Mouse (Mus musculus): ENCODE data around the gene Casp8. TPM values are rescaled to one million over a fixed set of nuclear protein-coding genes. Genes with fewer than 3 reads are reported as not detected.

The Casp8 gene
- polyA plus RNA-seq, 1 experiment from 2014 or later = 25.8 TPM

DNA sequence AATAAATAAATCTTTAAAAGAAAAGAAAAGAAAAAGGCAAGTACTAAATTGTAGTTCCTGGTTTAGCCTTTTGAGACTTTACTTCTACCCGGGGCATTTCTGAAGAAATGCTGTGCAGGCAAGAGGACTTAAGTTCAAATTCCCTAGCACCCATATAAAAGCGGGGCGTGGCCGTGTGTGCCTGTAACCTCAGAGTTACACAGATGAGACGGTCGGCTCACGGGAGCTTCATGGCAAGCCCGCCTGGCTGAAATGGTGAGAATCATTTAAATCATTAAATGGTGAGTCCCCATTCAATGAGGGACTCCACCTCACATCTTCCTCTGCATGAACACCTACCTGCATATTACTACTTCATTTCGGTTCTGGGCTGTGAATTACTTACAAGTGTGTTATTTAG is 25.5 kb upstream of the Casp8 start:
- 51% methylated on average over 9 of the region's 9 CpGs for WGBS (ENCODE audit: insufficient replicate concordance)
- H3K27me3 ChIP-seq (ENCODE audit: control insufficient read depth, insufficient read depth, low read length) = no peaks in the 10 kb centered on the region
- H3K4me1 ChIP-seq (ENCODE audit: control insufficient read depth, insufficient read depth, low read length) = no peaks in the 10 kb centered on the region
- no peak for ATAC-seq (replicated peaks; ENCODE audit: insufficient number of reproducible peaks, low FRiP score, low TSS enrichment)
- no peaks in the 10 kb centered on the region for H3K9me3 ChIP-seq (replicated peaks; ENCODE audit: control insufficient read depth, low read length)
- H3K4me2 ChIP-seq = no peak overlapping the region
- no peak overlapping the region for H3K4me3 ChIP-seq (ENCODE audit: low read depth, low read length)
- no peak overlapping the region for H3K9ac ChIP-seq (ENCODE audit: low read depth, low read length)
- no peak overlapping the region for H3K27ac ChIP-seq (ENCODE audit: low read depth, low read length)
- no peaks in the 10 kb centered on the region for H3K36me3 ChIP-seq (ENCODE audit: control insufficient read depth, insufficient read depth, low read length)

- Histone ChIP-seq H3K27me3 (ENCODE audit: control insufficient read depth, insufficient read depth, low read length) (no peaks in the 10 kb centered on the region), H3K9me3 (replicated peaks; ENCODE audit: control insufficient read depth, low read length) (no peaks in the 10 kb centered on the region), H3K36me3 (ENCODE audit: control insufficient read depth, insufficient read depth, low read length) (no peaks in the 10 kb centered on the region), H3K9ac (ENCODE audit: low read depth, low read length) (no peak overlapping the region), H3K4me2 (no peak overlapping the region), H3K4me1 (ENCODE audit: control insufficient read depth, insufficient read depth, low read length) (no peaks in the 10 kb centered on the region), H3K27ac (ENCODE audit: low read depth, low read length) (no peak overlapping the region), H3K4me3 (ENCODE audit: low read depth, low read length) (no peak overlapping the region)
- no peak for ATAC-seq (replicated peaks; ENCODE audit: insufficient number of reproducible peaks, low FRiP score, low TSS enrichment)
- 29% methylated on average over 7 of the region's 7 CpGs for WGBS (ENCODE audit: insufficient replicate concordance)
These were observed 25.0 kb upstream of the Casp8 start for GRCm38 (mm10) chr1:58770111-58770720.

DNA sequence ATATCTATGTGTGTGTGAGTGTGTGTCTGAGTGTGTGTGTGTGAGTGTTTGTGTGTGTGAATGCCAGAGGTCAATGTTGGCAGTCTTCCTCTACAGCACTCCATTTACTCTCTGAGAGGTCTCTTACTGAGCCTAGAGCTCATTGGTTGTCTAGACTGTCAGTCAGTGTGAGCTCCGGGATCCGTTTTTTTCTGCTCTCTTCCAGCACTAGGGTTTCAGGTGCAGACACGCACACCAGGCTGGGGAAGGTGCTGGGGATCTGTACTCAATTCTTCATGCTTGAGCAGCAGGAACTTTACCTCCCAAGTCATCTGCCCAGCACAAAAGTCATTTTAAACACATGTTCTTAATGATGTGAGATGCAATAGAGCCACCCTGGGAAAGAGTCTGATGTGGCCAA is 23.1 kb upstream of the Casp8 start:
- ATAC-seq (replicated peaks; ENCODE audit: insufficient number of reproducible peaks, low FRiP score, low TSS enrichment) = no peak
- Histone ChIP-seq H3K9ac (ENCODE audit: low read depth, low read length) (no peak overlapping the region), H3K27me3 (ENCODE audit: control insufficient read depth, insufficient read depth, low read length) (no peaks in the 10 kb centered on the region), H3K4me1 (ENCODE audit: control insufficient read depth, insufficient read depth, low read length) (no peaks in the 10 kb centered on the region), H3K27ac (ENCODE audit: low read depth, low read length) (no peak overlapping the region), H3K36me3 (ENCODE audit: control insufficient read depth, insufficient read depth, low read length) (no peaks in the 10 kb centered on the region), H3K4me3 (ENCODE audit: low read depth, low read length) (no peak overlapping the region), H3K9me3 (replicated peaks; ENCODE audit: control insufficient read depth, low read length) (no peaks in the 10 kb centered on the region), H3K4me2 (no peak overlapping the region)
- WGBS (ENCODE audit: insufficient replicate concordance) = 78% methylated on average over 3 of the region's 3 CpGs

DNA sequence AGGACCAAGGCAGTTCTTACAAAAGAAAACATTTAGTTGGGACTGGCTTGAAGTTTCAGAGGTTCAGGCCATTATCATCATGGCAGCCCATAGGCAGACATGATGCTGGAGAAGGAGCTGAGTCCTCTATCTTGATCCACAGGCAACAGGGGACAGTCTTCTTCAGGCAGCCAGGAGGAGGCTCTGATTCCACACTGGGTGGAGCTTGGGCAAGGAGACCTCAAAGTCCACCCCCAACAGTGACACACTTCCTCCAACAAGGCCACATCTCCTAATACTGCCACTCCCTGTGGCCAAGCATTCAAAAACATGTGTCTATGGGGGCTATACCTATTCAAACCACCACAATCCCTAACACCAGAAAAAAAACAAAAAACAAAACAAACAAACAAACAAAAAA is 21.9 kb upstream of the Casp8 start:
- Histone ChIP-seq H3K9me3 (replicated peaks; ENCODE audit: control insufficient read depth, low read length) (no peaks in the 10 kb centered on the region), H3K27ac (ENCODE audit: low read depth, low read length) (no peak overlapping the region), H3K27me3 (ENCODE audit: control insufficient read depth, insufficient read depth, low read length) (no peaks in the 10 kb centered on the region), H3K4me1 (ENCODE audit: control insufficient read depth, insufficient read depth, low read length) (no peaks in the 10 kb centered on the region), H3K4me2 (no peak overlapping the region), H3K9ac (ENCODE audit: low read depth, low read length) (no peak overlapping the region), H3K4me3 (ENCODE audit: low read depth, low read length) (no peak overlapping the region), H3K36me3 (ENCODE audit: control insufficient read depth, insufficient read depth, low read length) (no peaks in the 10 kb centered on the region)
- ATAC-seq (replicated peaks; ENCODE audit: insufficient number of reproducible peaks, low FRiP score, low TSS enrichment) = no peak

- H3K36me3 ChIP-seq (ENCODE audit: control insufficient read depth, insufficient read depth, low read length) = no peaks in the 10 kb centered on the region
- H3K27ac ChIP-seq (ENCODE audit: low read depth, low read length) = no peak overlapping the region
- H3K4me1 ChIP-seq (ENCODE audit: control insufficient read depth, insufficient read depth, low read length) = no peaks in the 10 kb centered on the region
- H3K4me2 ChIP-seq = no peak overlapping the region
- no peak overlapping the region for H3K4me3 ChIP-seq (ENCODE audit: low read depth, low read length)
- ATAC-seq (replicated peaks; ENCODE audit: insufficient number of reproducible peaks, low FRiP score, low TSS enrichment) = no peak
- H3K9ac ChIP-seq (ENCODE audit: low read depth, low read length) = no peak overlapping the region
- WGBS (ENCODE audit: insufficient replicate concordance) = 58% methylated on average over 2 of the region's 2 CpGs
- H3K27me3 ChIP-seq (ENCODE audit: control insufficient read depth, insufficient read depth, low read length) = no peaks in the 10 kb centered on the region
- H3K9me3 ChIP-seq (replicated peaks; ENCODE audit: control insufficient read depth, low read length) = no peaks in the 10 kb centered on the region
These were observed 21.3 kb upstream of the Casp8 start for GRCm38 (mm10) chr1:58773905-58774304.

DNA sequence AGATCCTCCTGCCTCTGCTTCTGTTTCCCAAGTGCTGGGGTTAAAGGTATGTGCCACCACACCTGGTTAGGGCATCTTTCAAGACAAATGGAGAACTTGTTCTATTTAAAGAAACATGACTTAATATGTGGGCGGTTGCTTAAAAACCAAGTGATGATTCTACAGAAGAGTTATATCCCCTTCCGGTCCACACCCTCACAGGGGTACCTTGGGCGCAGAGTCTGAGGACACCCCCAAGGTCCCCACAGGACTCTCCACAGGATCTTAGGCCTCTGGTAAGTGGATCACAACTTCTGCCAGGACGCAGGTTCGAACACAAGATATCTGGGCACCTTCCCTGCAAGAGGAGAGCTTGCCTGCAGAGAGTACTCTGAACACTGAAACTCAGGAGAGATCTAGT is 19.8 kb upstream of the Casp8 start:
- Histone ChIP-seq H3K27ac (ENCODE audit: low read depth, low read length) (no peak overlapping the region), H3K4me3 (ENCODE audit: low read depth, low read length) (no peak overlapping the region), H3K9ac (ENCODE audit: low read depth, low read length) (no peak overlapping the region), H3K4me2 (no peak overlapping the region), H3K36me3 (ENCODE audit: control insufficient read depth, insufficient read depth, low read length) (no peaks in the 10 kb centered on the region), H3K27me3 (ENCODE audit: control insufficient read depth, insufficient read depth, low read length) (no peaks in the 10 kb centered on the region), H3K9me3 (replicated peaks; ENCODE audit: control insufficient read depth, low read length) (no peaks in the 10 kb centered on the region), H3K4me1 (ENCODE audit: control insufficient read depth, insufficient read depth, low read length) (no peaks in the 10 kb centered on the region)
- ATAC-seq (replicated peaks; ENCODE audit: insufficient number of reproducible peaks, low FRiP score, low TSS enrichment) = no peak
- 89% methylated on average over 5 of the region's 5 CpGs for WGBS (ENCODE audit: insufficient replicate concordance)

GRCm38 (mm10) chr1:58777583-58777982 is 17.6 kb upstream of the Casp8 start:
- Histone ChIP-seq H3K9ac (ENCODE audit: low read depth, low read length) (no peak overlapping the region), H3K9me3 (replicated peaks; ENCODE audit: control insufficient read depth, low read length) (no peaks in the 10 kb centered on the region), H3K27ac (ENCODE audit: low read depth, low read length) (no peak overlapping the region), H3K4me3 (ENCODE audit: low read depth, low read length) (no peak overlapping the region), H3K27me3 (ENCODE audit: control insufficient read depth, insufficient read depth, low read length) (no peaks in the 10 kb centered on the region), H3K4me2 (no peak overlapping the region), H3K4me1 (ENCODE audit: control insufficient read depth, insufficient read depth, low read length) (no peaks in the 10 kb centered on the region), H3K36me3 (ENCODE audit: control insufficient read depth, insufficient read depth, low read length) (no peaks in the 10 kb centered on the region)
- no peak for ATAC-seq (replicated peaks; ENCODE audit: insufficient number of reproducible peaks, low FRiP score, low TSS enrichment)
- WGBS (ENCODE audit: insufficient replicate concordance) = 87% methylated on average over 1 of the region's 1 CpGs

GRCm38 (mm10) chr1:58778226-58778625 is 16.9 kb upstream of the Casp8 start:
- no peak for ATAC-seq (replicated peaks; ENCODE audit: insufficient number of reproducible peaks, low FRiP score, low TSS enrichment)
- Histone ChIP-seq H3K36me3 (ENCODE audit: control insufficient read depth, insufficient read depth, low read length) (no peaks in the 10 kb centered on the region), H3K4me3 (ENCODE audit: low read depth, low read length) (no peak overlapping the region), H3K9ac (ENCODE audit: low read depth, low read length) (no peak overlapping the region), H3K27me3 (ENCODE audit: control insufficient read depth, insufficient read depth, low read length) (no peaks in the 10 kb centered on the region), H3K4me1 (ENCODE audit: control insufficient read depth, insufficient read depth, low read length) (no peaks in the 10 kb centered on the region), H3K4me2 (no peak overlapping the region), H3K9me3 (replicated peaks; ENCODE audit: control insufficient read depth, low read length) (no peaks in the 10 kb centered on the region), H3K27ac (ENCODE audit: low read depth, low read length) (no peak overlapping the region)
- 32% methylated on average over 1 of the region's 1 CpGs for WGBS (ENCODE audit: insufficient replicate concordance)

- Histone ChIP-seq H3K27ac (ENCODE audit: low read depth, low read length) (no peak overlapping the region), H3K4me2 (no peak overlapping the region), H3K9ac (ENCODE audit: low read depth, low read length) (no peak overlapping the region), H3K4me3 (ENCODE audit: low read depth, low read length) (no peak overlapping the region), H3K4me1 (ENCODE audit: control insufficient read depth, insufficient read depth, low read length) (no peaks in the 10 kb centered on the region), H3K36me3 (ENCODE audit: control insufficient read depth, insufficient read depth, low read length) (no peaks in the 10 kb centered on the region), H3K27me3 (ENCODE audit: control insufficient read depth, insufficient read depth, low read length) (no peaks in the 10 kb centered on the region), H3K9me3 (replicated peaks; ENCODE audit: control insufficient read depth, low read length) (no peaks in the 10 kb centered on the region)
- WGBS (ENCODE audit: insufficient replicate concordance) = 79% methylated on average over 2 of the region's 2 CpGs
- ATAC-seq (replicated peaks; ENCODE audit: insufficient number of reproducible peaks, low FRiP score, low TSS enrichment) = no peak
These were observed 8.9 kb upstream of the Casp8 start for GRCm38 (mm10) chr1:58786276-58786675.

All from heart, embryonic 11.5 days (tissue).